Mouse (Mus musculus) bone marrow macrophage, adult 2 months (primary cell): Measurements from ENCODE around the gene Stard7. TPM values are rescaled to one million over a fixed set of nuclear protein-coding genes. Genes with fewer than 3 reads are reported as not detected.

Source experiments
- H3K27ac ChIP-seq: 2 replicates; pipeline ENCODE4 v1.5.1; 2012; ENCODE audit warnings: low read depth, low read length; ENCODE audit not compliant: insufficient read depth
- H3K4me1 ChIP-seq: 2 replicates; pipeline ENCODE4 v1.6.1; 2012; ENCODE audit warnings: low read length; ENCODE audit not compliant: control insufficient read depth, insufficient read depth
- H3K4me3 ChIP-seq: 2 replicates; pipeline ENCODE4 v1.5.1; 2012; ENCODE audit warnings: mild to moderate bottlenecking, low read length, moderate library complexity; ENCODE audit not compliant: insufficient read depth
- CTCF ChIP-seq: IDR thresholded peaks from 2 replicates; pipeline ENCODE4 v1.5.1; 2012; ENCODE audit warnings: low read depth, mild to moderate bottlenecking, low read length, moderate library complexity
- POLR2A ChIP-seq: IDR thresholded peaks from 2 replicates; pipeline ENCODE4 v1.6.1; 2012; ENCODE audit warnings: mild to moderate bottlenecking, low read depth, low read length, borderline replicate concordance
- polyA plus RNA-seq: library from polyadenylated mRNA; stranded (reverse); fragments of >200 nt; gene quantifications from 2 replicates; pipeline ENCODE4 v1.2.4, GENCODE M21; 2012; ENCODE audit not compliant: missing spikeins, insufficient read depth, insufficient read length

Stard7 gene
- polyA plus RNA-seq, 1 experiment: 35.5 TPM

GRCm38 (mm10) chr2:127304609-127305210 lies 34.7 kb downstream of the Stard7 start:
- TF ChIP-seq CTCF (no peak), POLR2A (no peak)
- no peak overlapping the region for H3K4me3 ChIP-seq
- H3K27ac ChIP-seq: no peak overlapping the region
- peaks cover 14% of the 10 kb centered on the region for H3K4me1 ChIP-seq

- no peak for TF ChIP-seq CTCF
- TF ChIP-seq POLR2A: no peak
- no peak overlapping the region for H3K4me3 ChIP-seq
These were observed 36.1 kb downstream of the Stard7 start for GRCm38 (mm10) chr2:127306123-127306522.

DNA sequence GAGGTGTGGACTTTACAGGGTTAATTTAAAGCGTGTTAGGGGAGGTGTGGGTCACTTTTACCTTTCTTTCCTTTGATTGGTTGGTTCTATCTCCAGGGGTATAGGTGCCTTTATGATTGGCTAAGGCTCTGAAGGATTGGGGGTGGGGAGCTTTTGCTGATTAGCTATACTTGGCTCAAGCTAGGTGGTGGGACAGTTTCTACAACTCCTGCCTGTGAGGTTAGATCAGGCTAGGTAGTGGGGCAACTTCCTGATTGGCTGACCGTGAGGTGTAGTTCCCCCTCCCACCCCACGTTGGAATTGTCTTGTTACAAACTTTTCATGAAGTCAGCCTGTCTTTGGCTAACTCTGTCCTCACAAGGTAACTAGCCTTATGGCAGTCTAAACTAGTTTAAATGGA lies 37.2 kb downstream of the Stard7 start:
- peaks cover 4% of the 10 kb centered on the region; the same call in 1 of the 2 replicates for H3K4me1 ChIP-seq
- no peak for TF ChIP-seq POLR2A
- no peak for TF ChIP-seq CTCF
- no peak overlapping the region for H3K4me3 ChIP-seq
- no peak overlapping the region for H3K27ac ChIP-seq

More at GRCm38 (mm10) chr2:127306123-127306522, 36.1 kb downstream of the Stard7 start:
- Histone ChIP-seq H3K4me1 (peaks cover 11% of the 10 kb centered on the region), H3K27ac (no peak overlapping the region)

DNA sequence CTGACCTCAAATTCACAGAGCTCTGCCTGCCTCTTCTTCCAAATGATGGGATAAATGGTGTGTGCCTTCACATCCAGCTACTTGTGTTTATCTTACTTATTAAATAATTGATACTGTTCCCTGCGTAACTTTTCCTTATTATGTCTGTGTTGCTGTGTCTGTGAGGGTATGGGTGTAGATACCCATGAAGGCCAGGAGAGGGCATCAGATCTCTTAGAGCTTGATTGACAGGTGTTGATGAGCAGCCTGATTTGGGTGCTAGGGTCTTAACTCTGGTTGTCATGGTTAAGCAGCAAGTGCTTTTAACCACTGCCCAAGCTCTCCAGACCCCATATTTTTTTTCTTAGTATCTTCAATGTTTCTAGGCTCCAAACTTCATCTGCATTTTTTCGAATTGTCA lies 38.6 kb downstream of the Stard7 start:
- TF ChIP-seq POLR2A: no peak
- no peak for TF ChIP-seq CTCF
- Histone ChIP-seq H3K4me1 (peaks cover 4% of the 10 kb centered on the region; the same call in 1 of the 2 replicates), H3K27ac (no peak overlapping the region)

GRCm38 (mm10) chr2:127310246-127310645 lies 40.2 kb downstream of the Stard7 start:
- Histone ChIP-seq H3K4me3 (no peak overlapping the region), H3K4me1 (peaks cover 4% of the 10 kb centered on the region; the same call in 1 of the 2 replicates), H3K27ac (no peak overlapping the region)
- no peak for TF ChIP-seq CTCF
- TF ChIP-seq POLR2A: no peak

More for the DNA sequence above, 38.6 kb downstream of the Stard7 start:
- no peak overlapping the region for H3K4me3 ChIP-seq

- Histone ChIP-seq H3K27ac (no peak overlapping the region), H3K4me3 (no peak overlapping the region), H3K4me1 (peaks cover 4% of the 10 kb centered on the region; the same call in 1 of the 2 replicates)
- TF ChIP-seq POLR2A (no peak), CTCF (no peak)
These were observed 40.7 kb downstream of the Stard7 start for GRCm38 (mm10) chr2:127310685-127311084.

DNA sequence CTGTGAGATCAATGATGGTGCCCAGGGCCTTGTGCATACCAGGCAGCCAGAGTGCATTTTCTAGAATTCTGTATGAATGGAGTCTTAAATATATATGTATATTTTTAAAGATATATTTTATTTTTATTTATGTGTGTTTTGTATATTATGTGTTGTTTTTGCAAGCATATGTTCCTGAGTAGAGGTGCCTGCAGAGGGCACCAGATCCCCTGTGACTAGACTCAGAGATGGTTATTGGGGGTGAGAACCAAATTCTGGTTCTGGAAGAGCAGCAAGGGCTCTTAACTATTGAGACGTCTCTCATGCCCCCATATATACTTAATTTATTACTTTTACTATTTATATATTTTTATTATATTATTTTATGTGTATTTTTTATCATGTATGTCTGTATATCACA lies 41.2 kb downstream of the Stard7 start:
- Histone ChIP-seq H3K4me1 (peaks cover 4% of the 10 kb centered on the region; the same call in 1 of the 2 replicates), H3K27ac (no peak overlapping the region), H3K4me3 (no peak overlapping the region)
- TF ChIP-seq CTCF (no peak), POLR2A (no peak)

GRCm38 (mm10) chr2:127312801-127313200 lies 42.8 kb downstream of the Stard7 start:
- Histone ChIP-seq H3K4me1 (peaks cover 4% of the 10 kb centered on the region; the same call in 1 of the 2 replicates), H3K27ac (no peak overlapping the region), H3K4me3 (no peak overlapping the region)
- no peak for TF ChIP-seq POLR2A
- no peak for TF ChIP-seq CTCF

DNA sequence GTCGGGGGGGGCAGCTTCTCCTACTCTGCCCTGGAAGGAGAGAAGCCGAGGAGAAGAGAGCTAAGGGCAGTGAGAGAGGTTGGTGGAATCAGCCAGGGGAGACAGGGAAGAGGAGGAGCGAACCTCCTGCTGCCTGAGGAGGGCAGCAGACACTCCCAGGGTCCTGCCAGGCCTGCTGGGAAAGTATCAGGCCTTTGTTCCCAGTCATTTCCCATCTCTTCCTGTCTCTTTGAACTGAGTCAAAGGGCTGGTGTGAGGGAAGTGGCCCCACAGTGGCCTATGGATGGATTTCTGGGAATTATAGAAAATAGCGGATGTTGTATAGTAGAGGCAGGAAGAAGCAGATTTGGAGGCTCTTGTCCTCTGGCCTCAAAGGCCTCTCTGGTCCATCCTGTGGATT lies 43.9 kb downstream of the Stard7 start:
- Histone ChIP-seq H3K4me3 (no peak overlapping the region), H3K4me1 (peaks cover 4% of the 10 kb centered on the region; the same call in 1 of the 2 replicates), H3K27ac (no peak overlapping the region)
- TF ChIP-seq POLR2A (no peak), CTCF (no peak)

DNA sequence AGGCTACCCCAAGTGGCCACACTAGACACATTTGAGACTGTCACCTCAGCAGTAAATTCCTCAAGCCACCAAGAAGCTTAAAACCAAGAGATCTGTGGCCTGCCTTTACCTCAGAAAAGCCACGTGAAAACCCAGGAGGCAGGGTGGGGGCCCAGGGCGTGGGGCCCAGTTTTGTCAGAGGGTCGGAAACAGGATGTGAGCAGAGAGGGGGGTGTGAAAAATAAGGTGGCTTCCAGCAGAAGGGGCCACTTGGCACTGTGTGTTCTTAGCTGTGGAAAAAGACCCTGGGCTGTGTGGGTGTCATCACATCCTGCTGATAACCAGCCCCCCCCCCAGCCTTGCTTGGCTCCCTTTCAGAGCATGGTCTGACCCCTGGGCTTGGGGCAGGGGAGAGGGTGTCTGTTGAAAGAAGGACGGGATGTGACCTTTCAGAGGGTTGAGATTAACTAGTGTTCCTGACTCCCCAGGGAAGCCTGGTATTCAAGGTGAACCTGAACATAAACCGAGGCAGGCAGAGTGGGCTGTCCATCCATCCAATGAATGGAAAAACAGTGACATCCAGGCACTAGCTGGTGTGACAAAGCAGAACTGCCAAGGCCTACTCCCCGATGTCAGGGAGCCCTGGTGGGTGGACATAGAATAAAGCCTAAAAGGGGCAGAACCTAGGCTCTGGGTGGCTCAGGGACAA lies 44.6 kb downstream of the Stard7 start:
- no peak overlapping the region for H3K4me3 ChIP-seq
- no peak for TF ChIP-seq CTCF
- TF ChIP-seq POLR2A: no peak
- peaks cover 4% of the 10 kb centered on the region; the same call in 1 of the 2 replicates for H3K4me1 ChIP-seq
- H3K27ac ChIP-seq: no peak overlapping the region

GRCm38 (mm10) chr2:127315155-127315470 lies 45.1 kb downstream of the Stard7 start:
- H3K4me1 ChIP-seq: peaks cover 4% of the 10 kb centered on the region; the same call in 1 of the 2 replicates
- H3K4me3 ChIP-seq: no peak overlapping the region
- H3K27ac ChIP-seq: no peak overlapping the region
- no peak for TF ChIP-seq CTCF
- no peak for TF ChIP-seq POLR2A
